Mouse (Mus musculus): ENCODE data around the gene B830017H08Rik. TPM values are rescaled to one million over a fixed set of nuclear protein-coding genes. Genes with fewer than 3 reads are reported as not detected.

Gene B830017H08Rik
- polyA plus RNA-seq, 1 experiment from 2014 or later: 1.0 TPM

- Histone ChIP-seq H3K36me3 (no peaks in the 10 kb centered on the region), H3K9ac (peak overlapping the region; percentile 63), H3K4me3 (peak overlapping the region; percentile 45), H3K9me3 (replicated peaks) (no peaks in the 10 kb centered on the region), H3K4me1 (peaks cover 4% of the 10 kb centered on the region), H3K27me3 (peaks cover 56% of the 10 kb centered on the region), H3K27ac (no peak overlapping the region; the same call in 1 of the 2 replicates), H3K4me2 (replicated peaks) (peak overlapping the region; percentile 87)
- 2% methylated on average over 63 of the region's 63 CpGs for WGBS
- peak; percentile 84 for ATAC-seq (ENCODE audit: low FRiP score)
Measured at GRCm38 (mm10) chr16:17815411-17816402, 17.2 kb upstream of the B830017H08Rik start.

- no peaks in the 10 kb centered on the region for H3K9me3 ChIP-seq (replicated peaks)
- no peak for ATAC-seq (ENCODE audit: low FRiP score)
- H3K9ac ChIP-seq: no peak overlapping the region
- H3K27ac ChIP-seq: no peak overlapping the region
- H3K4me1 ChIP-seq: peaks cover 4% of the 10 kb centered on the region
- H3K4me3 ChIP-seq: no peak overlapping the region
- H3K36me3 ChIP-seq: no peaks in the 10 kb centered on the region
- H3K4me2 ChIP-seq (replicated peaks): no peak overlapping the region
- WGBS: 79% methylated on average over 8 of the region's 8 CpGs
- H3K27me3 ChIP-seq: peaks cover 56% of the 10 kb centered on the region
Measured at GRCm38 (mm10) chr16:17816528-17816927, 16.4 kb upstream of the B830017H08Rik start.

GRCm38 (mm10) chr16:17826500-17826899 lies 6.4 kb upstream of the B830017H08Rik start:
- Histone ChIP-seq H3K4me2 (replicated peaks) (no peak overlapping the region), H3K27me3 (peaks cover 31% of the 10 kb centered on the region), H3K36me3 (no peaks in the 10 kb centered on the region), H3K27ac (no peak overlapping the region), H3K9me3 (replicated peaks) (no peaks in the 10 kb centered on the region), H3K9ac (no peak overlapping the region), H3K4me3 (no peak overlapping the region), H3K4me1 (no peaks in the 10 kb centered on the region)
- ATAC-seq (ENCODE audit: low FRiP score): no peak
- WGBS: 74% methylated on average over 2 of the region's 2 CpGs

GRCm38 (mm10) chr16:17828229-17828628 lies 4.7 kb upstream of the B830017H08Rik start:
- Histone ChIP-seq H3K4me2 (replicated peaks) (no peak overlapping the region), H3K9ac (no peak overlapping the region), H3K36me3 (no peaks in the 10 kb centered on the region), H3K4me3 (no peak overlapping the region), H3K27me3 (peaks cover 48% of the 10 kb centered on the region), H3K27ac (no peak overlapping the region), H3K9me3 (replicated peaks) (no peaks in the 10 kb centered on the region), H3K4me1 (peaks cover 7% of the 10 kb centered on the region)
- WGBS: 87% methylated on average over 2 of the region's 2 CpGs
- ATAC-seq (ENCODE audit: low FRiP score): no peak

GRCm38 (mm10) chr16:17828867-17829266 lies 4.1 kb upstream of the B830017H08Rik start:
- WGBS: 74% methylated on average over 3 of the region's 3 CpGs
- H3K9me3 ChIP-seq (replicated peaks): no peaks in the 10 kb centered on the region
- ATAC-seq (ENCODE audit: low FRiP score): no peak
- peaks cover 49% of the 10 kb centered on the region for H3K27me3 ChIP-seq
- H3K36me3 ChIP-seq: no peaks in the 10 kb centered on the region
- H3K4me1 ChIP-seq: peaks cover 13% of the 10 kb centered on the region
- no peak overlapping the region for H3K9ac ChIP-seq
- no peak overlapping the region for H3K27ac ChIP-seq
- no peak overlapping the region for H3K4me2 ChIP-seq (replicated peaks)
- no peak overlapping the region for H3K4me3 ChIP-seq

GRCm38 (mm10) chr16:17830385-17831178 lies 2.3 kb upstream of the B830017H08Rik start:
- Histone ChIP-seq H3K4me1 (peaks cover 18% of the 10 kb centered on the region), H3K4me3 (no peak overlapping the region), H3K27ac (no peak overlapping the region), H3K9me3 (replicated peaks) (no peaks in the 10 kb centered on the region), H3K4me2 (replicated peaks) (no peak overlapping the region), H3K27me3 (peaks cover 66% of the 10 kb centered on the region), H3K9ac (no peak overlapping the region), H3K36me3 (no peaks in the 10 kb centered on the region)
- WGBS: 65% methylated on average over 10 of the region's 10 CpGs
- ATAC-seq (ENCODE audit: low FRiP score): no peak

GRCm38 (mm10) chr16:17831781-17832180 lies 1.1 kb upstream of the B830017H08Rik start:
- peaks cover 78% of the 10 kb centered on the region for H3K27me3 ChIP-seq
- H3K4me3 ChIP-seq: no peak overlapping the region
- H3K9ac ChIP-seq: no peak overlapping the region
- no peaks in the 10 kb centered on the region for H3K9me3 ChIP-seq (replicated peaks)
- no peak for ATAC-seq (ENCODE audit: low FRiP score)
- H3K4me2 ChIP-seq (replicated peaks): no peak overlapping the region
- H3K36me3 ChIP-seq: no peaks in the 10 kb centered on the region
- WGBS: 9% methylated on average over 11 of the region's 11 CpGs
- H3K27ac ChIP-seq: no peak overlapping the region
- H3K4me1 ChIP-seq: peaks cover 18% of the 10 kb centered on the region

- peak; percentile 58 for ATAC-seq (ENCODE audit: low FRiP score)
- Histone ChIP-seq H3K4me3 (peak overlapping the region; percentile 65), H3K27me3 (peaks cover 90% of the 10 kb centered on the region), H3K27ac (peak overlapping the region; percentile 82), H3K36me3 (no peaks in the 10 kb centered on the region; the same call in 1 of the 2 replicates), H3K4me2 (replicated peaks) (peak overlapping the region; percentile 99), H3K9me3 (replicated peaks) (no peaks in the 10 kb centered on the region), H3K4me1 (peaks cover 18% of the 10 kb centered on the region), H3K9ac (peak overlapping the region; percentile 77)
- under 1% methylated on average over 36 of the region's 37 CpGs for WGBS
Measured at GRCm38 (mm10) chr16:17833321-17833680, 380 bp downstream of the B830017H08Rik start.

- Histone ChIP-seq H3K4me3 (peak overlapping the region; percentile 65), H3K36me3 (peaks cover 5% of the 10 kb centered on the region; the same call in 1 of the 2 replicates), H3K4me2 (replicated peaks) (peak overlapping the region; percentile 99), H3K9me3 (replicated peaks) (no peaks in the 10 kb centered on the region), H3K9ac (peak overlapping the region; percentile 77), H3K27ac (peak overlapping the region; percentile 82), H3K4me1 (peaks cover 18% of the 10 kb centered on the region), H3K27me3 (peaks cover 87% of the 10 kb centered on the region)
- peak; percentile 63 for ATAC-seq (ENCODE audit: low FRiP score)
- WGBS: under 1% methylated on average over 68 of the region's 103 CpGs
Measured at GRCm38 (mm10) chr16:17833681-17834399, 919 bp downstream of the B830017H08Rik start.

GRCm38 (mm10) chr16:17834543-17834942 lies 1.6 kb downstream of the B830017H08Rik start:
- WGBS: 56% methylated on average over 7 of the region's 7 CpGs
- Histone ChIP-seq H3K27me3 (peaks cover 83% of the 10 kb centered on the region), H3K4me2 (replicated peaks) (peak overlapping the region; percentile 99), H3K4me3 (peak overlapping the region; percentile 65), H3K36me3 (peaks cover 7% of the 10 kb centered on the region; the same call in 1 of the 2 replicates), H3K9me3 (replicated peaks) (no peaks in the 10 kb centered on the region), H3K9ac (peak overlapping the region; percentile 77), H3K27ac (peak overlapping the region; percentile 82), H3K4me1 (peaks cover 18% of the 10 kb centered on the region)
- ATAC-seq (ENCODE audit: low FRiP score): 0 out of 2 replicates have a peak, but pooled peaks have one; percentile 6

GRCm38 (mm10) chr16:17835481-17835880 lies 2.6 kb downstream of the B830017H08Rik start:
- no peak for ATAC-seq (ENCODE audit: low FRiP score)
- Histone ChIP-seq H3K4me3 (no peak overlapping the region), H3K4me2 (replicated peaks) (no peak overlapping the region), H3K36me3 (peaks cover 16% of the 10 kb centered on the region; the same call in 1 of the 2 replicates), H3K27me3 (peaks cover 74% of the 10 kb centered on the region), H3K27ac (no peak overlapping the region), H3K4me1 (peaks cover 18% of the 10 kb centered on the region), H3K9me3 (replicated peaks) (no peaks in the 10 kb centered on the region), H3K9ac (no peak overlapping the region)
- WGBS: 49% methylated on average over 13 of the region's 13 CpGs
